Mouse (Mus musculus): ENCODE measurements around the gene Adh4. TPM values are rescaled to one million over a fixed set of nuclear protein-coding genes. Genes with fewer than 3 reads are reported as not detected.
"Not testable (repeated sequence)": the region's sequence is repeated elsewhere in the genome, so short reads cannot be mapped to it uniquely, and the experiment has no call there.

Adh4 gene
- polyA plus RNA-seq, 1 experiment, result 2.5 TPM

GRCm38 (mm10) chr3:138463137-138463536 lies 47.9 kb downstream of the Adh4 start:
- Histone ChIP-seq H3K4me3 (ENCODE audit: insufficient read depth, low read depth, low read length) (no peak overlapping the region), H3K27ac (replicated peaks; ENCODE audit: low read depth, low read length) (no peak overlapping the region), H3K4me1 (ENCODE audit: control insufficient read depth, insufficient read depth, insufficient read length, low read length) (no peaks in the 10 kb centered on the region)

- Histone ChIP-seq H3K27ac (replicated peaks; ENCODE audit: low read depth, low read length) (no peak overlapping the region), H3K4me1 (ENCODE audit: control insufficient read depth, insufficient read depth, insufficient read length, low read length) (no peaks in the 10 kb centered on the region), H3K4me3 (ENCODE audit: insufficient read depth, low read depth, low read length) (no peak overlapping the region)
These were observed 48.5 kb downstream of the Adh4 start for GRCm38 (mm10) chr3:138463807-138464206.

DNA sequence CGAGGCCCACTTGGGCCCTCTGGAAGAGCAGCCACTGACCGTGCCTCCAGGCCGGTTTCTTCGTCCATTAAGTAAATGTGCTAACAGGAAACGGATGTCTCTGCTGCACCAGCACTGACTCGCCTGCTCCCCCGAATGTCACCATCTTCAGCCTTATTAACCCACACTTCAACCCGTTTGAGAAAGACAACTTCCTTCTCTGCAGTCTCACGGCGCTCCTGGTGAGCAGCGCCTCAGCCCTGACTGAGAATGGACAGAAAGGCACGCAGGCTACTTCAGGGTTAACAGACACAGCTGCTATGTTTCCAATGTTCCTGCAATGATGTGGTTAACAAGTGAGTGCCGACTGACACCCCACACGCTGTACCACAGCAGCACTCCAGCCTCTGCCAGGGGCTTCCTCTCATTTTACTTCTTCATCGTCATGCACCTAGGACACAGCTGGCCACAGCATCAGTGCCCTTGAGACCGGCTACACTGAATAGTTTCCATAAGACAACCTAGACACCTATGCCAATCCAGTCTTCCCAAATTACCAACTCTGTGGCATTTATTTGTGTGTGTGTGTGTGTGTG lies 49.4 kb downstream of the Adh4 start:
- Histone ChIP-seq H3K27ac (replicated peaks; ENCODE audit: low read depth, low read length) (no peak overlapping the region), H3K4me1 (ENCODE audit: control insufficient read depth, insufficient read depth, insufficient read length, low read length) (no peaks in the 10 kb centered on the region), H3K4me3 (ENCODE audit: insufficient read depth, low read depth, low read length) (no peak overlapping the region)

GRCm38 (mm10) chr3:138466656-138467055 lies 51.4 kb downstream of the Adh4 start:
- not testable (repeated sequence) for H3K4me1 ChIP-seq (ENCODE audit: control insufficient read depth, insufficient read depth, insufficient read length, low read length); H3K4me3 ChIP-seq (ENCODE audit: insufficient read depth, low read depth, low read length); H3K27ac ChIP-seq (replicated peaks; ENCODE audit: low read depth, low read length)

DNA sequence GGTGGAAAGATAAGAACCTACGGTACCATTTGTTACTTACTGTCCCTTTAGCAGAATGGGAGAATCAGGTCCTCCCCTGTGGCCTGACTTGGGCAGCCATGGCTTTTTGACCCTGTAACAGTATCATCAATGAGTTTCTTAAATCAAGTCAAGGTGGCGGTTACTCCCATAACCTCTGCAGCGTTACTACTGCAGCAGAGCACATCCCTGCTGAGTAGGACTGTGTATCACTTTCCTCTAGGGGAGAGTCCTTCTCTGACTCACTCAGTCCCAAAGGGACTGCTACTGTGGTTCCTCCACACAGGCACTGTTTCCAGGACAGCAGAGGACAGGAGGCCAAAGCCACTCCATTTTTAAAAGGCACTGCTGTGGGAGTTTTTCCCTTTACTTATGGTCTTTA lies 55.8 kb downstream of the Adh4 start:
- Histone ChIP-seq H3K27ac (replicated peaks; ENCODE audit: low read depth, low read length) (no peak overlapping the region), H3K4me3 (ENCODE audit: insufficient read depth, low read depth, low read length) (no peak overlapping the region), H3K4me1 (ENCODE audit: control insufficient read depth, insufficient read depth, insufficient read length, low read length) (no peaks in the 10 kb centered on the region)

DNA sequence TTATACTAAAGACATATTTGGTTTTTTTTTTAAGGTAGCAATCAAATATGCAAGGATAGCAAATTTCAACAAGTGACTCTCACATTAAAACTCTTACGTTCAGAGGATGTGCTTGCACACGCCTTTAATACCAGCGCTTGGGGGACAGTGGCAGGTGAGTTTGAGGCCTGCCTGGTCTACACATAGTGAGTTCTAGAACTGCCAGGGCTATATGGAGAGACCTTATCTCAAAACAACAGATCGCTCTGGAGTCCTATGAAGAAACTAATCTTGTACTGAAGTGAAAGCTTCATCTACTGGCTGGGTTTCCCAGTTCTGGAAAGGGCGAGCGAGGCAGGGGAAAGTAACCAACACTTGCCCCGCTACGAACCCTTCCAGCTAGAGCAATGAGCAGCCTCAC lies 64.2 kb downstream of the Adh4 start:
- Histone ChIP-seq H3K27ac (replicated peaks; ENCODE audit: low read depth, low read length) (no peak overlapping the region), H3K4me3 (ENCODE audit: insufficient read depth, low read depth, low read length) (no peak overlapping the region), H3K4me1 (ENCODE audit: control insufficient read depth, insufficient read depth, insufficient read length, low read length) (0 out of 2 replicates have a peak, but pooled peaks cover 2% of the 10 kb centered on the region)

Other genes starting within 250 kb of the Adh4 start
- gene 4930579F01Rik, start 221.6 kb upstream of the Adh4 start, polyA plus RNA-seq (2012; ENCODE audit: insufficient read depth, insufficient read length, missing spikeins), result not detected in 2 replicates
- 0.83 and 1.2 TPM in 2 replicates for gene Adh7, start 197.7 kb upstream of the Adh4 start, polyA plus RNA-seq (2012; ENCODE audit: insufficient read depth, insufficient read length, missing spikeins)
- gene Adh1, start 154.5 kb upstream of the Adh4 start, polyA plus RNA-seq (2012; ENCODE audit: insufficient read depth, insufficient read length, missing spikeins), result 171 and 175 TPM in 2 replicates
- gene Adh6a, start 102.2 kb upstream of the Adh4 start, polyA plus RNA-seq (2012; ENCODE audit: insufficient read depth, insufficient read length, missing spikeins), result not detected in 2 replicates
- gene Adh6b, start 73.7 kb upstream of the Adh4 start, polyA plus RNA-seq (2012; ENCODE audit: insufficient read depth, insufficient read length, missing spikeins), result 1.1 and 2.4 TPM in 2 replicates
- 120 and 135 TPM in 2 replicates for gene Adh5, start 27.6 kb downstream of the Adh4 start, polyA plus RNA-seq (2012; ENCODE audit: insufficient read depth, insufficient read length, missing spikeins)
- 21.0 and 21.7 TPM in 2 replicates for gene Metap1, start 74.0 kb downstream of the Adh4 start, polyA plus RNA-seq (2012; ENCODE audit: insufficient read depth, insufficient read length, missing spikeins)
- 128 and 136 TPM in 2 replicates for gene Eif4e, start 110.7 kb downstream of the Adh4 start, polyA plus RNA-seq (2012; ENCODE audit: insufficient read depth, insufficient read length, missing spikeins)